Mouse (Mus musculus): ENCODE measurements around the gene Clec1b.

DNA sequence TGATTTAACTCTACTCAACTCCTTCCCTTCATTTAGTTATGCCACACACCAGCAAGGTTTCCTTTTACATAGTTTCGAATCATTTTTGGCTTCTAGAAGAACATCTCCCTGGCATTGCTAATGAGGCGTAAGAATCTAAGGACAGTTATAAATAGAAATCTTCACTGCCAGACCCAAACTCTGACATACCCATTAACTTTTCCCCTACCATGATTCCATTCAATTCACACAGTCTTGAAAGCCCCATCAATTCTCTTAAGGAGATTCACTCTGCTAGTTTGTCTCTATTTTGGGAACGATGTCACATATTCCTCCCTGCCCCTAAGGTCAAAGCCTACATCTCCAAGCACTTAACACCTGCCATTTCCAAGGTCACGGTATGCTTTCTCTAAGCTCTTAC is 12.1 kb upstream of the Clec1b start:
- no peak for TF ChIP-seq EP300 (IDR thresholded peaks at IDR 0.05; ENCODE audit: low read depth)
- no peak for TF ChIP-seq CTCF (IDR thresholded peaks at IDR 0.05; ENCODE audit: low read depth)
